In genomic region chr15:27790699-27791098, GRCm38 (mm10) we compare ENCODE assay signal across 13 mouse cellular contexts.
"Had no signal": no experiment of that assay in that cellular context is flagged by ENCODE, and none has a peak within 500 bp of the region (broad histone marks: within the 10 kb centered on the region; RNA-seq: fewer than 3 reads in every experiment).

No protein-coding gene starts in this region.

- H3K36me3 ChIP-seq: liver, embryonic 13.5 days; midbrain, embryonic 13.5 days had no signal

- H3K4me3 ChIP-seq: liver, embryonic 13.5 days; midbrain, embryonic 13.5 days had no signal

- DNase-seq: kidney, adult 11 months; kidney, adult 9 months; kidney, postnatal 36 days; layer of hippocampus, postnatal 36 days; left cerebral cortex, postnatal 4 days; liver; liver, embryonic 13.5 days; liver, postnatal 0 days; retina, postnatal 1 day; right cerebral cortex, postnatal 14 days; thymus, postnatal 4 days had no signal

- H3K4me1 ChIP-seq: liver, embryonic 13.5 days had no signal

- H3K27ac ChIP-seq: kidney, postnatal 0 days; liver, embryonic 13.5 days had no signal

- H3K9ac ChIP-seq: liver, embryonic 13.5 days; liver, postnatal 0 days; midbrain, embryonic 13.5 days had no signal

- H3K4me2 ChIP-seq: liver, embryonic 13.5 days; midbrain, embryonic 13.5 days had no signal

- H3K27me3 ChIP-seq: liver, embryonic 13.5 days; midbrain, embryonic 13.5 days had no signal

- H3K9me3 ChIP-seq: liver, embryonic 13.5 days; midbrain, embryonic 13.5 days had no signal

- ATAC-seq: liver, postnatal 0 days; midbrain, embryonic 13.5 days had no signal
